Mouse (Mus musculus) skeletal muscle tissue, postnatal 0 days (tissue): ENCODE results near the gene Fndc3b. TPM values are rescaled to one million over a fixed set of nuclear protein-coding genes. Genes with fewer than 3 reads are reported as not detected.

ENCODE experiments used
- microRNA-seq, 2 experiments: library from miRNA; unstranded; fragments of <30 nt; microRNA quantifications; one replicate each; pipeline ENCODE4; 2016
- polyA plus RNA-seq: library from polyadenylated mRNA; unstranded; fragments of >200 nt; fragmentation: Nextera tagmentation; extraction: Ambion mirVana; gene quantifications from 2 replicates; pipeline ENCODE4 v1.2.1, GENCODE M21; 2015

The Fndc3b gene
- polyA plus RNA-seq: 13.4 and 15.1 TPM in 2 replicates

DNA sequence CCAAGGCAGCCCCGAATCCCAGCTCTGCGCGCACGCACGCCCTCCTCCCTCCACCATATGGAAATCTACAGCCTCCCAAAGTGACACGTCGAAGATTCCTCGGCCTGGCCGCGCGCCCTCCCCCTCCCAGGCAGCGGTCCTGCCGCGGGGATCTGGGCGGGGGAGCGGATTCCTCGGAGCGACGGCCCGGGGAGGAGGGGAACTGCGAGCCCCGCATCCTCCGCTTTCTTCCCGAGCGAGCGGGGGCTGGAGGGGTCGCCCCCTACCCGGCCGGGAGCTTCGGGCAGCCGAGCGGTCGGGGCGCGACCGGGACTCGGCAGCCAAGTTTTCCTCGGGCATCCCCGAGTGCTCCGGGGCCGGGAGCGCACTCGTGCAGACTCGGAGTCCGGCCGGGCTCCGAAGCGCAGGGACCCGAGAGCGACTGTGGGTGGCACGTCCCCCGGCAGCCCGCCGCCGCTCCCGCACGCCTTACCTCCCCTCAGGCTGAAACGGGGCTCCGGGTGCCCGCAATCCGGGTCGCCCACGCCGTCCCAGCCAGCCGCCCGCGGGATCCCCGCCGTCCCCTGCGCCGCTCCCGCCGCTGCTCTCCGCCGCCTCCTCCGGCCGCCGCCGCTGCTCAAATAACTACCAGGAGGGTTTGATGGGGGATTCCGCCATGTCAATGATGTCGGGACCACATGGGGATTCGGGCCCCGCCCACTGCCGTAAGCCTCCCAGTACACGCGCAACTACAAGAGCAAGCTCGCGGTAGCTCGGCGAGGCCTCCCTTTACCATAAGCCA, at the start of gene Fndc3b:
Fndc3b (minus strand) TSS at position 660 of the 781 bp plus-strand sequence.

GRCm38 (mm10) chr3:27371276-27371621, 339.9 kb downstream of the Fndc3b start, which contains the start of gene Ghsr:
Ghsr (plus strand) TSS chr3:27371351.

Small RNAs within 50 kb of the gene (microRNA-seq; reads per million reads assigned to microRNA genes)
- 0 to 0.41 reads per million in 2 experiments for gene Mir3092

Other genes with a start within 250 kb of the Fndc3b start
- gene Tmem212, start 185.1 kb upstream of the Fndc3b start, polyA plus RNA-seq: not detected in 2 replicates
- gene Pld1, start 227.4 kb upstream of the Fndc3b start, polyA plus RNA-seq: 3.2 and 3.5 TPM in 2 replicates